Mouse (Mus musculus): Measurements from ENCODE around the gene Pds5a.
A peak's percentile ranks its signal among the peaks of the same experiment; 100 is the strongest.
"Not testable (repeated sequence)": the region's sequence is repeated elsewhere in the genome, so short reads cannot be mapped to it uniquely, and the experiment has no call there.

Gene Pds5a

GRCm38 (mm10) chr5:65696821-65697485, 1.1 kb downstream of the Pds5a start:
- DNase-seq (ENCODE audit: low read depth, low spot score), result peak; percentile 62

GRCm38 (mm10) chr5:65694076-65694475, 4.0 kb downstream of the Pds5a start:
- not testable (repeated sequence) for DNase-seq (ENCODE audit: low read depth, low spot score)

- DNase-seq (ENCODE audit: low read depth, low spot score), result no peak
These were observed 5.1 kb downstream of the Pds5a start for GRCm38 (mm10) chr5:65693018-65693417.

- DNase-seq (ENCODE audit: low read depth, low spot score), result no peak
These were observed 9.3 kb downstream of the Pds5a start for GRCm38 (mm10) chr5:65688806-65689205.

- peak; percentile 38 for DNase-seq (ENCODE audit: low read depth, low spot score)
These were observed 11.3 kb downstream of the Pds5a start for GRCm38 (mm10) chr5:65686806-65687205.

GRCm38 (mm10) chr5:65678826-65679225, 19.2 kb downstream of the Pds5a start:
- peak; percentile 84 for DNase-seq (ENCODE audit: low read depth, low spot score)

- no peak for DNase-seq (ENCODE audit: low read depth, low spot score)
These were observed 25.9 kb downstream of the Pds5a start for GRCm38 (mm10) chr5:65672162-65672561.

GRCm38 (mm10) chr5:65667644-65668043, 30.4 kb downstream of the Pds5a start:
- no peak for DNase-seq (ENCODE audit: low read depth, low spot score)

- DNase-seq (ENCODE audit: low read depth, low spot score), result no peak
These were observed 32.7 kb downstream of the Pds5a start for GRCm38 (mm10) chr5:65665370-65665769.

- DNase-seq (ENCODE audit: low read depth, low spot score), result no peak
These were observed 36.1 kb downstream of the Pds5a start for GRCm38 (mm10) chr5:65661958-65662357.

GRCm38 (mm10) chr5:65653786-65654185, 44.3 kb downstream of the Pds5a start:
- no peak for DNase-seq (ENCODE audit: low read depth, low spot score)

- DNase-seq (ENCODE audit: low read depth, low spot score), result no peak
These were observed 59.2 kb downstream of the Pds5a start for GRCm38 (mm10) chr5:65638896-65639295.

- DNase-seq (ENCODE audit: low read depth, low spot score), result no peak
These were observed 73.7 kb downstream of the Pds5a start for GRCm38 (mm10) chr5:65624340-65624739.

- no peak for DNase-seq (ENCODE audit: low read depth, low spot score)
These were observed 84.7 kb downstream of the Pds5a start for GRCm38 (mm10) chr5:65613152-65613924.

GRCm38 (mm10) chr5:65610541-65610940, 87.5 kb downstream of the Pds5a start:
- no peak for DNase-seq (ENCODE audit: low read depth, low spot score)

- no peak for DNase-seq (ENCODE audit: low read depth, low spot score)
These were observed 88.3 kb downstream of the Pds5a start for GRCm38 (mm10) chr5:65609769-65610168.

- DNase-seq (ENCODE audit: low read depth, low spot score), result no peak
These were observed 91.3 kb downstream of the Pds5a start for GRCm38 (mm10) chr5:65606820-65607219.

- DNase-seq (ENCODE audit: low read depth, low spot score), result no peak
These were observed 98.4 kb downstream of the Pds5a start for GRCm38 (mm10) chr5:65599681-65600080.

GRCm38 (mm10) chr5:65592421-65592820, 105.7 kb downstream of the Pds5a start:
- no peak for DNase-seq (ENCODE audit: low read depth, low spot score)

GRCm38 (mm10) chr5:65590199-65590598, 107.9 kb downstream of the Pds5a start:
- DNase-seq (ENCODE audit: low read depth, low spot score), result no peak

GRCm38 (mm10) chr5:65586291-65586690, 111.8 kb downstream of the Pds5a start:
- no peak for DNase-seq (ENCODE audit: low read depth, low spot score)

GRCm38 (mm10) chr5:65578545-65578944, 119.5 kb downstream of the Pds5a start:
- no peak for DNase-seq (ENCODE audit: low read depth, low spot score)

GRCm38 (mm10) chr5:65575896-65576295, 122.2 kb downstream of the Pds5a start:
- DNase-seq (ENCODE audit: low read depth, low spot score), result peak; percentile 13

Measured in skeletal muscle tissue, adult 2 months (tissue).